Mouse (Mus musculus) limb, embryonic 13.5 days (tissue): Measurements from ENCODE around the gene Morn1. TPM values are rescaled to one million over a fixed set of nuclear protein-coding genes. Genes with fewer than 3 reads are reported as not detected.

Experiments used
- ATAC-seq: fragments of 200-750 bp; cut with Nextera tagmentation; 2 replicates; pipeline ENCODE4 v1.8.0; 2017; ENCODE audit warnings: low read depth, moderate number of reproducible peaks, moderate TSS enrichment; ENCODE audit not compliant: low FRiP score
- H3K27ac ChIP-seq: fragments of 300-500 bp; sonication (generic); 2 replicates; pipeline ENCODE4 v1.5.1; 2015; ENCODE audit warnings: inconsistent platforms, mild to moderate bottlenecking, moderate library complexity
- H3K27me3 ChIP-seq: fragments of 300-500 bp; sonication (generic); 2 replicates; pipeline ENCODE4 v1.6.1; 2015; ENCODE audit warnings: mild to moderate bottlenecking, inconsistent platforms
- H3K36me3 ChIP-seq: fragments of 300-500 bp; sonication (generic); 2 replicates; pipeline ENCODE4 v1.6.1; 2015; ENCODE audit warnings: inconsistent platforms, mild to moderate bottlenecking, moderate library complexity
- H3K4me1 ChIP-seq: fragments of 300-500 bp; sonication (generic); 2 replicates; pipeline ENCODE4 v1.6.1; 2015; ENCODE audit warnings: inconsistent platforms
- H3K4me2 ChIP-seq: fragments of 300-500 bp; sonication (generic); replicated peaks from 2 replicates; pipeline ENCODE4 v1.6.1; 2015; ENCODE audit warnings: inconsistent platforms, mild to moderate bottlenecking, moderate library complexity
- H3K4me3 ChIP-seq: fragments of 300-500 bp; sonication (generic); 2 replicates; pipeline ENCODE4 v1.5.1; 2015; ENCODE audit warnings: moderate library complexity, mild to moderate bottlenecking, inconsistent platforms
- H3K9ac ChIP-seq: fragments of 300-500 bp; sonication (generic); 2 replicates; pipeline ENCODE4 v1.6.1; 2015; ENCODE audit warnings: mild to moderate bottlenecking, inconsistent platforms
- H3K9me3 ChIP-seq: fragments of 300-500 bp; sonication (generic); 2 replicates; pipeline ENCODE4 v1.6.1; 2016; ENCODE audit warnings: inconsistent platforms
- WGBS: fragments of 180-500 bp; shearing (Covaris S2); methylation state at CpG from one replicate; pipeline ENCODE4 v1.1.7; 2015; 5-methylcytosine and 5-hydroxymethylcytosine counted together
- polyA plus RNA-seq: library from polyadenylated mRNA; unstranded; fragments of >200 nt; fragmentation: Nextera tagmentation; extraction: Ambion mirVana; gene quantifications from 2 replicates; pipeline ENCODE4 v1.2.1, GENCODE M21; 2015

The Morn1 gene
- polyA plus RNA-seq, 1 experiment from 2014 or later, result 4.9 TPM

DNA sequence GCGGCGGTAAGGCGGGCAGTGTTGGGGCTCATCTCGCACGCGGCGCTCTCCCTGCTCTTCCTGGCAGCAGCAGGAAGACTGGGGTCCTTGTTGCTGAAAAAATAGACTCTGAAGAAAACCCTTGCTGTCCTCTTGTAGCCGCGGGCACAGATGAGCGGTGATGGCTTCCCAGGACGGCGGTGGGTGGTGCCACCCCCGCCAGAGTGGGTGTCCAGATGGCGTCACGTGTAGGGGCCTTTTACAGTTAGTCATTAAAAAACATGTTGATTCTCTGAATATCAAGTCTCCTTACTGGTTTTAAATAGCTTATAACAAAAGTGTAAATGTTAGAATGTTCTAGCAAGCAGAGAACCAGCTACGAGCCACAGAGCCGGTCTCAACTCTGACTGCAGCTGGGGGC lies 70.4 kb downstream of the Morn1 start:
- no peak for ATAC-seq
- H3K36me3 ChIP-seq, result peaks cover 82% of the 10 kb centered on the region

DNA sequence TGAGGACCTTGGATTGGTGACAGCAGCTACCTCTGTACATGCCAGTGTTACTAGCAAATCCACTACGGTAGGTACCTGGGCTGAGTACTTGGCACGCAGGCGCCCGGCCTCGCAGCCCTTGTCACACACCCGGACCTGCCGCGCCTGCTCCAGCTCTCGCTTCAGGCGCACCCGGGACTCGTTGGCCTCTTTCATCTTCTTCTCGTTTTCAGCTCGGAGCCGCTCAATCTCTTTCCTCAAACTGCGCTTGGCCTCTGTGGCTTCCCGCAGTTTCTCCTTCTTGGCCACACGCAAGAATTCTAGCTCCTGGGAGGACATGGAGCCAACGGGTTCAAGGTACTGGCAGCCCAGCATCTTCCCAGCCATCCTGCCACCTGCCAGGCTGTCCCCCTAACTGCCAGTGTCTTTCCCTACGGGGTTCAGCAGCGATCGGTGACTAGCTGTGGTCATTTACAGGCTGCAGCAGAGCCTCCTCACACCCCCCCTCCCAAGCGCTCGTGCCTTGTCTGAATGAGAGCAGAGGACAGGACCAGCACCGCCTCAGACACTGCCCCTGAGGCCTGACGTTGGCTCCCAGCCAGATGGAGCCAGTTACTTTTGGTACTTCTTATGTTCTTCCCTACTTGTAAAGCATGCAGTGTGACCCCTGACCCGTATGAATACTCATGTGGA lies 71.6 kb downstream of the Morn1 start:
- H3K27ac ChIP-seq, result peak overlapping the region; percentile 44; the same call in 1 of the 2 replicates
- no peak overlapping the region for H3K4me2 ChIP-seq
- no peaks in the 10 kb centered on the region for H3K9me3 ChIP-seq
- H3K4me3 ChIP-seq, result no peak overlapping the region
- H3K4me1 ChIP-seq, result peaks cover 61% of the 10 kb centered on the region
- no peaks in the 10 kb centered on the region for H3K27me3 ChIP-seq
- no peak for ATAC-seq
- peaks cover 73% of the 10 kb centered on the region for H3K36me3 ChIP-seq
- WGBS, result 83% methylated on average over 27 of the region's 27 CpGs
- no peak overlapping the region for H3K9ac ChIP-seq

More for the DNA sequence above, 70.4 kb downstream of the Morn1 start:
- Histone ChIP-seq H3K9ac (no peak overlapping the region), H3K9me3 (no peaks in the 10 kb centered on the region), H3K4me1 (peaks cover 57% of the 10 kb centered on the region), H3K4me2 (no peak overlapping the region), H3K4me3 (no peak overlapping the region), H3K27ac (no peak overlapping the region), H3K27me3 (no peaks in the 10 kb centered on the region)
- 92% methylated on average over 17 of the region's 17 CpGs for WGBS

DNA sequence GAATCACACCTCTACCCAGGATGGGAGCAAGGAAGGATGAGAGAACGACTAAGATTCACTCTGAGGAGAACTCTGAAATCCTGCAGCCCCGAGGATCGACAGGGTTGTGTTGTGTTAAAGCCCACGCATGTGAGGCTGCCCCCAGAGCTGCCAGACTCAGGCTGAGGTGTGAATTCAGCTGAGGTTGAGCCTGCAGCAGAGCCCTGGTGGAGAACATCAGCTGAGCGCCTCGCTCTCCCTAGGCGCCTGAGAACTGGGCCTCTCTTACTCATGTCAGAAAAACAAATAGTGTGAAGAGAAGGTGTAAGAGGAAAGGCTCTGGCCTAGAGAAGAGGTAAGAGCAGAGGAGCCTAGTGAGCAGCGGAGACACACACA lies 72.2 kb downstream of the Morn1 start:
- Histone ChIP-seq H3K9ac (no peak overlapping the region), H3K9me3 (no peaks in the 10 kb centered on the region), H3K4me2 (no peak overlapping the region), H3K4me1 (peaks cover 67% of the 10 kb centered on the region), H3K27me3 (no peaks in the 10 kb centered on the region), H3K36me3 (peaks cover 68% of the 10 kb centered on the region), H3K4me3 (no peak overlapping the region), H3K27ac (peak overlapping the region; percentile 44; the same call in 1 of the 2 replicates)
- 66% methylated on average over 8 of the region's 8 CpGs for WGBS
- no peak for ATAC-seq

DNA sequence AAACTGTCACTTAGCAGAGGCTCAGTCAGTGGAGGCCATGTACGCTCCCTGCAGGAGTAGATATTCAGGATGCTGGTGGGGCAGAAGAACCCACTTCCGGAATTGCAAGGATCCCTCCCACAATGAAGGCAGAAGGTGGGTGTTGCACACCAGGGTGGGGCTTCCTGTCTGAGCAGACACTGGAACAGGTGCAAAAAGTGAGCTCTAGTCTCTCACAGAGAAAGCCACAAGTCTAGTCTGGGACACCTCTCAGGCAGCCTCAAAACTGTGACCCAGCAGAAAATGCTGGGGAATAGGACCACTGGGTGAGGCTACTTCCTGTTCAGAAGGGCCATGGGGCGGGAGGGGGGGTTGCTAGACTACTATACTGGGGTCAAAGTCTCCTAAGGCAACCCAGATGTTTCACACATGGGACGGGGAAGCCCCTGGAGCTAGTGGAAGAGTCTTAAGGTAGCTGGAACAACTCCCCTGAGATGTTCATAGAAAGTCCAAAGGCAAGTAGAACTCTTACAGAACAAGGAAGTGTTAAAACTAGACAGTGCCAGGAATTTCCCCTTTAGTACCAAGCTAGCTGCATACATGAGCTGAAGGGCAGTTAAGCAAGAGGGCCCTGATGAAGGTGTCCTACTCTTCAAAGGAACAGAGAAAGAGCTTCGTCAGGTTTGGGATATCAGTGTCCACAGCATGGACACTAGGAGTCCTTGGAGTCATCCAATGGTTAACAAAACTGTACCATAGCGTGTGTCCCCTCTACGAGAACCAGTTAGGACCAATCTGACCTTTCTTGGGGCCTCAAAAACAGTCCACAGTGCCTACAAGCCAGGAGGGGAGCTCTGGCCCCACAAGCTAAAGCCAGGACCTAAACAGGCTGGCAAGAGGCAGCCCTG lies 76.3 kb downstream of the Morn1 start:
- H3K36me3 ChIP-seq, result peaks cover 28% of the 10 kb centered on the region
- no peak overlapping the region for H3K4me3 ChIP-seq
- no peaks in the 10 kb centered on the region for H3K9me3 ChIP-seq
- ATAC-seq, result no peak
- no peaks in the 10 kb centered on the region for H3K27me3 ChIP-seq
- H3K4me1 ChIP-seq, result peaks cover 88% of the 10 kb centered on the region
- no peak overlapping the region for H3K9ac ChIP-seq
- WGBS, result 56% methylated on average over 7 of the region's 7 CpGs
- H3K27ac ChIP-seq, result 0 out of 2 replicates have a peak overlapping the region, but pooled peaks have one; percentile 6
- no peak overlapping the region for H3K4me2 ChIP-seq

DNA sequence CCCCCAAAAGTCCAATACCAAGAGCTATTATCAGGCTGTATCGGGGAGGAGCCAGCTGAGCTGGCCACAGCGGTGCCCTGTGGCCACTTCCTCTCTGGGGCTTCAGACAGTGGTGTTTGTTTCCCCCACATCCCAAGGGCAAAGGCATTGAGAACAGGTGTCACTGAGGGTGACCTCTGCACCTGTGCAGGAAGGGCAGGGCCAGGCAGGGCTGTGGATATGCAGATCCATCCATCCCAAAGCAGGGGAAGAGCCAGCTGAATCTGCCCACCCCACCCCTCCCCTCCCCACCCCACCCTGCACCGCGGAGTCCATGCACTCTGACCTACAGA lies 76.9 kb downstream of the Morn1 start:
- Histone ChIP-seq H3K4me2 (no peak overlapping the region), H3K27ac (0 out of 2 replicates have a peak overlapping the region, but pooled peaks have one; percentile 6), H3K4me1 (peaks cover 90% of the 10 kb centered on the region), H3K9me3 (no peaks in the 10 kb centered on the region), H3K4me3 (no peak overlapping the region), H3K36me3 (peaks cover 22% of the 10 kb centered on the region), H3K27me3 (no peaks in the 10 kb centered on the region), H3K9ac (no peak overlapping the region)
- ATAC-seq, result 0 out of 2 replicates have a peak, but pooled peaks have one; percentile 16
- 48% methylated on average over 4 of the region's 4 CpGs for WGBS

DNA sequence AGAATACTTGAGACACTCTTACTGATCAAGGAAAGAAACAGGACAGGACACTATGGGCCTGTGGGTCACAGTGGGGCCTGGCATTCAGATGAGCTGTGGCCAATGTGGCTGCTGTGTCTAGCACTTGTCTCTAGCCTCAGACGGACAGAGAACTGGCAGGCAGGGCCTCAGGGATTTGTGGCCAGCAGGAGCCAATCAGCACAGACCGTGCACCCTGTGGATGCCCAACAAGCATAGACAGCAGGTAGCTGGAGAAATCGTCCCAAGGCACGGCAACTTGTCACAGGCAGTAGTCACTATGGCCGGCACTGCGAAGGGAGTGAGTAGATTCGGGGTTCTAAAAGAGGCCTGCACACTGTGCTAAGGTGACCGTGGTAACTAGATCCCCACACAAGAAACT lies 77.3 kb downstream of the Morn1 start:
- no peak overlapping the region; the same call in 1 of the 2 replicates for H3K27ac ChIP-seq
- no peaks in the 10 kb centered on the region for H3K9me3 ChIP-seq
- peaks cover 87% of the 10 kb centered on the region for H3K4me1 ChIP-seq
- peaks cover 18% of the 10 kb centered on the region for H3K36me3 ChIP-seq
- no peaks in the 10 kb centered on the region for H3K27me3 ChIP-seq
- no peak overlapping the region for H3K4me3 ChIP-seq
- H3K9ac ChIP-seq, result no peak overlapping the region
- no peak overlapping the region; the same call in 1 of the 2 replicates for H3K4me2 ChIP-seq
- WGBS, result 53% methylated on average over 8 of the region's 8 CpGs
- ATAC-seq, result 0 out of 2 replicates have a peak, but pooled peaks have one; percentile 12

DNA sequence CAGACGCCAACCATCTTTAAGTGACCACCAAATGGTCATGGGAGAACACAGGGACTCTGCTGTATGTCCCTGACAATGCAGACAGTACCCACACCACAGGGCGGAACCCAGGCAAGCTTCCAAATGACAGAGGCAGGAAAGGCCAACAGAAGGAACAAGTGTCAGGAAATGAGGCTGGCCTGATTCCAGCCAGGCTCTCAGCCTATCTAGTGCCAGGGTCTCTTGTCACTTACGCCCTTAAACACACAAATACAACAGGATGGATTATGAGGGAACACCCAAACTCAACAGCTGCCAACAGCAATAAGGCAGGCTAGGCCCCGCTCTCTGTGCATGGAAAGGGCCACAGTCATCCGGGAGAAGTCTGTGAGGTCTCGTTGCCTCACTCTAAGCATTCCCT lies 78.2 kb downstream of the Morn1 start:
- ATAC-seq, result no peak
- H3K27me3 ChIP-seq, result no peaks in the 10 kb centered on the region
- H3K4me3 ChIP-seq, result no peak overlapping the region
- 78% methylated on average over 6 of the region's 6 CpGs for WGBS
- H3K36me3 ChIP-seq, result peaks cover 10% of the 10 kb centered on the region
- H3K9ac ChIP-seq, result no peak overlapping the region
- H3K27ac ChIP-seq, result no peak overlapping the region
- no peaks in the 10 kb centered on the region for H3K9me3 ChIP-seq
- H3K4me2 ChIP-seq, result no peak overlapping the region
- H3K4me1 ChIP-seq, result peaks cover 87% of the 10 kb centered on the region

DNA sequence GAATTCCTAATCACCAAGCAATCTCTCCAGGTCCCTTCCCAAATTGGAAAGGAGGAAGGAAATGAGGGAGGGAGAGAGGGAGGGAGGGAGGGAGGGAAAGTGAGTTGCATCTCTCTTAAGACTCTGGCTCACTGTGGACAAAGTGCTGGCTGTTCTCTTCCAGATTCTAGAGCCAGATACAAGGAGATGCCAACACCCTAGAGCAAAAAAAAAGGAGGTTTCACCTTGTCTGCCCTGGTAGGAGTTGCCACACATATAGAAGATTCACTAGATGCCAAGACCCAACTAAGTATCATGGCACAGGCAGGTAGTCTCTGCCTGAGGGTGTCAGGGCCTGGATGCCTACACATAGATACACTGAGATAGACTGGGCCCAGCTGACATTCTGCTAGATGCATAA lies 79.5 kb downstream of the Morn1 start:
- Histone ChIP-seq H3K27ac (no peak overlapping the region), H3K4me1 (peaks cover 84% of the 10 kb centered on the region), H3K9ac (no peak overlapping the region), H3K4me2 (no peak overlapping the region), H3K9me3 (no peaks in the 10 kb centered on the region), H3K36me3 (no peaks in the 10 kb centered on the region), H3K4me3 (no peak overlapping the region), H3K27me3 (no peaks in the 10 kb centered on the region)
- ATAC-seq, result no peak

DNA sequence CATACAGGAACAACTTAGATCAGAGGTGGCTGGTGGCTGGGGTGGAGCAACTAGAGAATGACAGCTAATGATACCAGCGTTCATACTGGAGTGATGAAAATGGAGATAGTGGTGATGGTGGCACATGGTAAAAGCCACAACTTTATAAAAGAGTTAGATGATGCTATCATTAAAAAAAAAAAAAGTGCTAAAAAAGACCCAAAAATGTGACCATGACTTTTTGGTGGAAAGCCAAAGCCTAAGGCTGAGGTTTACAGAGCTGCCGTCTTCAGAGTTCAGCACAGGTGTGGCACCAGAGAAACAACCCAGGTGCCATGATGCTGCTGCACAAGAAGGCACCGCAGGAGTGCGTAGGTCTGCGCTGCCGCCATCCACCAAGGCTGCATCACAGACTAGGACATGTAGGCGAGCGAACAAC lies 82.5 kb downstream of the Morn1 start:
- Histone ChIP-seq H3K27ac (no peak overlapping the region), H3K36me3 (no peaks in the 10 kb centered on the region), H3K4me2 (no peak overlapping the region), H3K4me1 (peaks cover 84% of the 10 kb centered on the region), H3K4me3 (no peak overlapping the region), H3K27me3 (no peaks in the 10 kb centered on the region), H3K9me3 (no peaks in the 10 kb centered on the region), H3K9ac (no peak overlapping the region)
- ATAC-seq, result no peak
- 93% methylated on average over 8 of the region's 8 CpGs for WGBS

DNA sequence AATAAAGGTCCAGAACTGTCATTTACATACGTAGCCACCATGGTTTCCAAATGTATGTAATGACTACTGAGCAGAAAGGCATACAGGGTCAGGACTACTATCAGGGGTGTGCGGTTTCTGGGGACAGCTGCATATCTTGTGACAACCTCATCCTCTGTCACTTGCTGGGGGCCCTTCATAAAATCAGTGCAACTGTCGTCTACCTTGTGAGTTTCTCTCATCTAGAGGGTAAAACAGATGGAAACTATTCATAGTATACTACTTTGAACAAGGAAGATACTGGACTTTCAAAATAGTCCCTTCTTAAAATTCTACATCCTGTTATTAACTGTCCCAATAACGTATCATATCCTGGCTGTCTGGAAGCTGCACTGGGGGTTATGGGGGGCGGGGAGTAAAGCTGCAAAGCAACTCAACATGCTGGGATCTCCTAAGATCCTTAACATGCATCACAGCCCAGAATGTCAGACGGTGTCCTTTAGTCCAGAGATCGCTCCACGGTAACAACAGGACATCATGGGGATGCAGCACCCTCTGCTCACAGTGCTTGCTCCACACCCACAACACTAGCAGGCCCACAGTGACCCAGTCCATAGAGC lies 84.3 kb downstream of the Morn1 start:
- 74% methylated on average over 8 of the region's 8 CpGs for WGBS
- ATAC-seq, result no peak
- no peaks in the 10 kb centered on the region for H3K36me3 ChIP-seq
- no peaks in the 10 kb centered on the region for H3K9me3 ChIP-seq
- peaks cover 88% of the 10 kb centered on the region for H3K4me1 ChIP-seq
- H3K4me2 ChIP-seq, result 0 out of 2 replicates have a peak overlapping the region, but pooled peaks have one; percentile 1
- no peak overlapping the region for H3K4me3 ChIP-seq
- H3K9ac ChIP-seq, result no peak overlapping the region; the same call in 1 of the 2 replicates
- H3K27me3 ChIP-seq, result no peaks in the 10 kb centered on the region
- peak overlapping the region; percentile 39; the same call in 1 of the 2 replicates for H3K27ac ChIP-seq

DNA sequence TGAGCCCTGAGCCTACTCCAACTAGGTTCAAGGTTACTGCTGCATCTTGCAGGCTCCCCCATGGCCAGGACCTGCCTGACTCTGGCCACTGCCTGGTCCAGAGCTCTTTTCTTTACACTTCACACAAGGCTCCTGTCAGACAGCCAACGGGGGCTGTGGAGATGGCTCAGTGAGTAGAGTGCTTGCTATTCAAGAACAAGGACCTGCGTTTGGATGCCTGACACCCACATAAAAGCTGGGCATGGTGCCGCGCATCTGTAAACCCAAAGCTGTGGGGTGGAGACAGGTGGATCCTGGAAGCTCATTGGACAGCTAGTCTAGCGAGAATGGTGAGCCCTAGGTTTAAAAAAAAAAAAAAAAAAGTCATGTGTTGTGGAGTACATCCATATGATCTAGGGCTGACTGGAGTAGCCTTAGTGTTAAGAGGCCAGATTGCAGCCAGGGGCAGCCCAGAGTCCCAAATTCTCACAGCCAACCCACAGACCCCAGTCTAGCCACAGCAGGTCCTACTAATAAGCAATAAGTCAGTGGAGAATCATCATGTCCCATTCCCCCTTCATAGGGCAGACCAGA lies 85.7 kb downstream of the Morn1 start:
- no peak for ATAC-seq
- Histone ChIP-seq H3K27me3 (no peaks in the 10 kb centered on the region), H3K9me3 (no peaks in the 10 kb centered on the region), H3K27ac (peak overlapping the region; percentile 39; the same call in 1 of the 2 replicates), H3K9ac (no peak overlapping the region), H3K4me2 (peak overlapping the region; percentile 54; the same call in 1 of the 2 replicates), H3K4me3 (no peak overlapping the region), H3K4me1 (peaks cover 88% of the 10 kb centered on the region), H3K36me3 (no peaks in the 10 kb centered on the region)
- WGBS, result 77% methylated on average over 5 of the region's 5 CpGs
